Mouse (Mus musculus): ENCODE measurements around the gene Cavin4.

- TF ChIP-seq CTCF (IDR thresholded peaks at IDR 0.05; ENCODE audit: control insufficient read depth, insufficient read depth, insufficient replicate concordance, low read depth, low read length): no peak
- TF ChIP-seq POLR2A (IDR thresholded peaks at IDR 0.05; ENCODE audit: control insufficient read depth, low read depth, low read length): no peak
These were observed 24.8 kb downstream of the Cavin4 start for GRCm38 (mm10) chr4:48688148-48688547.

Measured in testis, adult 2 months (tissue).